Mouse (Mus musculus): ENCODE results near the gene Trip4. TPM values are rescaled to one million over a fixed set of nuclear protein-coding genes. Genes with fewer than 3 reads are reported as not detected.

Gene Trip4
- polyA plus RNA-seq, 1 experiment from 2014 or later: 24.6 TPM

- peak; percentile 63 for ATAC-seq (replicated peaks; ENCODE audit: low FRiP score)
- Histone ChIP-seq H3K4me2 (peak overlapping the region; percentile 89), H3K27ac (ENCODE audit: low read depth, low read length) (peak overlapping the region; percentile 99), H3K36me3 (ENCODE audit: control insufficient read depth, insufficient read depth, low read length) (no peaks in the 10 kb centered on the region), H3K4me1 (replicated peaks; ENCODE audit: control insufficient read depth, insufficient read depth, low read length) (peaks cover 49% of the 10 kb centered on the region), H3K27me3 (replicated peaks; ENCODE audit: control insufficient read depth, insufficient read depth, low read length) (no peaks in the 10 kb centered on the region), H3K9me3 (ENCODE audit: control insufficient read depth, low read length) (no peaks in the 10 kb centered on the region), H3K4me3 (ENCODE audit: low read depth, low read length) (peak overlapping the region; percentile 94), H3K9ac (ENCODE audit: low read depth, low read length) (peak overlapping the region; percentile 96)
- WGBS: under 1% methylated on average over 4 of the region's 4 CpGs
- DNase-seq (ENCODE audit: low spot score): peak; percentile 53
These were observed 82.4 kb downstream of the Trip4 start for GRCm38 (mm10) chr9:65826226-65826587.

- no peaks in the 10 kb centered on the region for H3K9me3 ChIP-seq (ENCODE audit: control insufficient read depth, low read length)
- 0 out of 2 replicates have a peak overlapping the region, but pooled peaks have one; percentile 0 for H3K4me3 ChIP-seq (ENCODE audit: low read depth, low read length)
- peak overlapping the region; percentile 40; the same call in 1 of the 2 replicates for H3K27ac ChIP-seq (ENCODE audit: low read depth, low read length)
- H3K27me3 ChIP-seq (replicated peaks; ENCODE audit: control insufficient read depth, insufficient read depth, low read length): no peaks in the 10 kb centered on the region
- no peaks in the 10 kb centered on the region for H3K36me3 ChIP-seq (ENCODE audit: control insufficient read depth, insufficient read depth, low read length)
- peaks cover 45% of the 10 kb centered on the region for H3K4me1 ChIP-seq (replicated peaks; ENCODE audit: control insufficient read depth, insufficient read depth, low read length)
- H3K4me2 ChIP-seq: peak overlapping the region; percentile 40
- ATAC-seq (replicated peaks; ENCODE audit: low FRiP score): no peak
- no peak overlapping the region for H3K9ac ChIP-seq (ENCODE audit: low read depth, low read length)
- no peak for DNase-seq (ENCODE audit: low spot score)
- WGBS: 64% methylated on average over 10 of the region's 10 CpGs
These were observed 84.7 kb downstream of the Trip4 start for GRCm38 (mm10) chr9:65823716-65824462.

- H3K4me2 ChIP-seq: no peak overlapping the region
- no peaks in the 10 kb centered on the region for H3K36me3 ChIP-seq (ENCODE audit: control insufficient read depth, insufficient read depth, low read length)
- H3K27me3 ChIP-seq (replicated peaks; ENCODE audit: control insufficient read depth, insufficient read depth, low read length): no peaks in the 10 kb centered on the region
- H3K4me3 ChIP-seq (ENCODE audit: low read depth, low read length): no peak overlapping the region
- H3K9me3 ChIP-seq (ENCODE audit: control insufficient read depth, low read length): no peaks in the 10 kb centered on the region
- H3K27ac ChIP-seq (ENCODE audit: low read depth, low read length): no peak overlapping the region
- ATAC-seq (replicated peaks; ENCODE audit: low FRiP score): no peak
- no peak overlapping the region for H3K9ac ChIP-seq (ENCODE audit: low read depth, low read length)
- no peak for DNase-seq (ENCODE audit: low spot score)
- peaks cover 40% of the 10 kb centered on the region for H3K4me1 ChIP-seq (replicated peaks; ENCODE audit: control insufficient read depth, insufficient read depth, low read length)
- 70% methylated on average over 4 of the region's 4 CpGs for WGBS
These were observed 86.6 kb downstream of the Trip4 start for GRCm38 (mm10) chr9:65822011-65822410.

- Histone ChIP-seq H3K4me2 (no peak overlapping the region), H3K4me3 (ENCODE audit: low read depth, low read length) (no peak overlapping the region), H3K27me3 (replicated peaks; ENCODE audit: control insufficient read depth, insufficient read depth, low read length) (no peaks in the 10 kb centered on the region), H3K9ac (ENCODE audit: low read depth, low read length) (no peak overlapping the region), H3K4me1 (replicated peaks; ENCODE audit: control insufficient read depth, insufficient read depth, low read length) (peaks cover 33% of the 10 kb centered on the region), H3K36me3 (ENCODE audit: control insufficient read depth, insufficient read depth, low read length) (no peaks in the 10 kb centered on the region), H3K27ac (ENCODE audit: low read depth, low read length) (no peak overlapping the region), H3K9me3 (ENCODE audit: control insufficient read depth, low read length) (no peaks in the 10 kb centered on the region)
- 75% methylated on average over 2 of the region's 2 CpGs for WGBS
- ATAC-seq (replicated peaks; ENCODE audit: low FRiP score) (no peak), DNase-seq (ENCODE audit: low spot score) (no peak)
These were observed 88.3 kb downstream of the Trip4 start for GRCm38 (mm10) chr9:65820301-65820700.

- H3K4me3 ChIP-seq (ENCODE audit: low read depth, low read length): no peak overlapping the region
- H3K4me2 ChIP-seq: no peak overlapping the region
- H3K9ac ChIP-seq (ENCODE audit: low read depth, low read length): no peak overlapping the region
- H3K4me1 ChIP-seq (replicated peaks; ENCODE audit: control insufficient read depth, insufficient read depth, low read length): peaks cover 19% of the 10 kb centered on the region
- no peaks in the 10 kb centered on the region for H3K9me3 ChIP-seq (ENCODE audit: control insufficient read depth, low read length)
- 0 out of 2 replicates have a peak, but pooled peaks cover 4% of the 10 kb centered on the region for H3K36me3 ChIP-seq (ENCODE audit: control insufficient read depth, insufficient read depth, low read length)
- no peak for ATAC-seq (replicated peaks; ENCODE audit: low FRiP score)
- no peak for DNase-seq (ENCODE audit: low spot score)
- WGBS: 97% methylated on average over 2 of the region's 2 CpGs
- no peak overlapping the region for H3K27ac ChIP-seq (ENCODE audit: low read depth, low read length)
- H3K27me3 ChIP-seq (replicated peaks; ENCODE audit: control insufficient read depth, insufficient read depth, low read length): no peaks in the 10 kb centered on the region
These were observed 90.2 kb downstream of the Trip4 start for GRCm38 (mm10) chr9:65818402-65818801.

GRCm38 (mm10) chr9:65812841-65813240 is 95.8 kb downstream of the Trip4 start:
- Histone ChIP-seq H3K27ac (ENCODE audit: low read depth, low read length) (no peak overlapping the region), H3K4me1 (replicated peaks; ENCODE audit: control insufficient read depth, insufficient read depth, low read length) (peaks cover 19% of the 10 kb centered on the region), H3K27me3 (replicated peaks; ENCODE audit: control insufficient read depth, insufficient read depth, low read length) (no peaks in the 10 kb centered on the region), H3K9me3 (ENCODE audit: control insufficient read depth, low read length) (no peaks in the 10 kb centered on the region), H3K9ac (ENCODE audit: low read depth, low read length) (no peak overlapping the region), H3K4me2 (no peak overlapping the region), H3K4me3 (ENCODE audit: low read depth, low read length) (no peak overlapping the region), H3K36me3 (ENCODE audit: control insufficient read depth, insufficient read depth, low read length) (0 out of 2 replicates have a peak, but pooled peaks cover 4% of the 10 kb centered on the region)
- 65% methylated on average over 2 of the region's 2 CpGs for WGBS
- ATAC-seq (replicated peaks; ENCODE audit: low FRiP score): no peak
- no peak for DNase-seq (ENCODE audit: low spot score)

GRCm38 (mm10) chr9:65811784-65812183 is 96.8 kb downstream of the Trip4 start:
- 73% methylated on average over 1 of the region's 1 CpGs for WGBS
- H3K4me1 ChIP-seq (replicated peaks; ENCODE audit: control insufficient read depth, insufficient read depth, low read length): peaks cover 19% of the 10 kb centered on the region

GRCm38 (mm10) chr9:65807818-65808217 is 100.8 kb downstream of the Trip4 start:
- Histone ChIP-seq H3K4me1 (replicated peaks; ENCODE audit: control insufficient read depth, insufficient read depth, low read length) (peaks cover 5% of the 10 kb centered on the region), H3K27me3 (replicated peaks; ENCODE audit: control insufficient read depth, insufficient read depth, low read length) (no peaks in the 10 kb centered on the region), H3K4me3 (ENCODE audit: low read depth, low read length) (no peak overlapping the region), H3K9ac (ENCODE audit: low read depth, low read length) (no peak overlapping the region), H3K36me3 (ENCODE audit: control insufficient read depth, insufficient read depth, low read length) (no peaks in the 10 kb centered on the region), H3K9me3 (ENCODE audit: control insufficient read depth, low read length) (no peaks in the 10 kb centered on the region), H3K27ac (ENCODE audit: low read depth, low read length) (no peak overlapping the region), H3K4me2 (no peak overlapping the region)
- WGBS: 80% methylated on average over 1 of the region's 1 CpGs
- DNase-seq (ENCODE audit: low spot score) (no peak), ATAC-seq (replicated peaks; ENCODE audit: low FRiP score) (no peak)

More at GRCm38 (mm10) chr9:65811784-65812183, 96.8 kb downstream of the Trip4 start:
- Histone ChIP-seq H3K9ac (ENCODE audit: low read depth, low read length) (no peak overlapping the region), H3K4me2 (no peak overlapping the region), H3K27me3 (replicated peaks; ENCODE audit: control insufficient read depth, insufficient read depth, low read length) (no peaks in the 10 kb centered on the region), H3K4me3 (ENCODE audit: low read depth, low read length) (no peak overlapping the region), H3K9me3 (ENCODE audit: control insufficient read depth, low read length) (no peaks in the 10 kb centered on the region), H3K27ac (ENCODE audit: low read depth, low read length) (no peak overlapping the region), H3K36me3 (ENCODE audit: control insufficient read depth, insufficient read depth, low read length) (0 out of 2 replicates have a peak, but pooled peaks cover 4% of the 10 kb centered on the region)
- ATAC-seq (replicated peaks; ENCODE audit: low FRiP score): no peak
- DNase-seq (ENCODE audit: low spot score): no peak

GRCm38 (mm10) chr9:65807251-65807650 is 101.3 kb downstream of the Trip4 start:
- no peak overlapping the region for H3K4me2 ChIP-seq
- 0 out of 2 replicates have a peak, but pooled peaks cover 2% of the 10 kb centered on the region for H3K4me1 ChIP-seq (replicated peaks; ENCODE audit: control insufficient read depth, insufficient read depth, low read length)

More at GRCm38 (mm10) chr9:65807251-65807650, 101.3 kb downstream of the Trip4 start:
- no peaks in the 10 kb centered on the region for H3K27me3 ChIP-seq (replicated peaks; ENCODE audit: control insufficient read depth, insufficient read depth, low read length)
- DNase-seq (ENCODE audit: low spot score): no peak
- no peak overlapping the region for H3K9ac ChIP-seq (ENCODE audit: low read depth, low read length)
- no peaks in the 10 kb centered on the region for H3K36me3 ChIP-seq (ENCODE audit: control insufficient read depth, insufficient read depth, low read length)
- H3K9me3 ChIP-seq (ENCODE audit: control insufficient read depth, low read length): no peaks in the 10 kb centered on the region
- ATAC-seq (replicated peaks; ENCODE audit: low FRiP score): no peak
- WGBS: 77% methylated on average over 5 of the region's 5 CpGs
- no peak overlapping the region for H3K27ac ChIP-seq (ENCODE audit: low read depth, low read length)
- no peak overlapping the region for H3K4me3 ChIP-seq (ENCODE audit: low read depth, low read length)

All from liver, embryonic 11.5 days (tissue).